Mouse (Mus musculus) left cerebral cortex, adult 18-20 months (tissue): ENCODE measurements around the gene Lingo1. TPM values are rescaled to one million over a fixed set of nuclear protein-coding genes. Genes with fewer than 3 reads are reported as not detected.

Experiments
- DNase-seq, 2 experiments: peaks; one replicate each; pipeline ENCODE4 v3.0.0; 2021 to 2022; ENCODE audit warnings: low spot score in 2 of 2, mixed read lengths in 1 of 2
- total RNA-seq, 2 experiments: library from RNA; stranded (reverse); gene quantifications; 2 replicates each; pipeline ENCODE4 v1.2.3; 2021

The Lingo1 gene
- total RNA-seq, 2 experiments from 2014 or later: 440 to 456 TPM

GRCm38 (mm10) chr9:56776881-56777801, 19.1 kb downstream of the Lingo1 start:
- DNase-seq: no peak

GRCm38 (mm10) chr9:56775161-56775934, 20.9 kb downstream of the Lingo1 start:
- no peak for DNase-seq

DNA sequence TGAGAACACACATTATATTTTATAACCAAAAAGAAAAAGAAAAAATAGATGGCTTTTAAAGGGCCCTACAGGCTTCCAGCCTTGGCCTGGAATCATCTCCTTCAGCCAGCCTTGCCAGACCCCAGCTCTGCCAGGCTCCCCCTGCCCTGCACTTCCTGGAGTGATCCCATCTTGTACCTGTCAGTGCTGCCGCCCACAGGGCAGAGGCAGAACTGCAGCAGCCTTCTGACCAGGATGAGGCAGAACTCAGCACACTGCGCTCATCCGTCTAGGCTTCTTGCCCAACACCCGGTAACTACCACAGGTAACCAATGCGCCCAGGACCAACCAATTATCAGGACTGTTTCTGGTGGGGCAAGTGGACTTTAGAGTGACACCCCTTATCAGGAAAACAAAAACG, 22.0 kb downstream of the Lingo1 start:
- peak in 1 of 2 experiments; percentile 64 for DNase-seq

- no peak for DNase-seq
These were observed 22.6 kb downstream of the Lingo1 start for GRCm38 (mm10) chr9:56773666-56774065.

DNA sequence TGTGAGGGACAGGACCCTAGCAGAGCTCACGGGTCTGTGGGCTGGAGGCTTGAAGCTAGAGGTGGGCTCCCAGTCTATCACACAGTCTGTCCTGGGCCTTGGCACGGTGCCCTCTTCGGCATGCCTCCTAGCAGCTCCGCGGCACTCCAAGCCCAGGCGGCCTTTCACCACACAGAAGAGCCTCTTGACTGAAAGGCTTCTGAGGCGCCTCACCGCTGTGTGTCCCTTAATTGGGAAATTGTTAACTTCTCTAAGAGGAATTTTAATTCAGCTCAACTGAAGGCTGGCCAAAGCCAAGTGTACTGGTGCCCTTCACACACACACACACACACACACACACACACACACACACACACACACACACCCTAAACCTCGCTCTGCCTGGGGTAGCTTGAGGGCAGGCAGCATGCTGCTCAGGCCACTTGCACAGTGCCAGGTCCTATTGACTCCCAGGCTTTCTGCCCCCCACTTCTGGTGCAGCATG, 28.6 kb downstream of the Lingo1 start:
- peak in 1 of 2 experiments; percentile 28 for DNase-seq

DNA sequence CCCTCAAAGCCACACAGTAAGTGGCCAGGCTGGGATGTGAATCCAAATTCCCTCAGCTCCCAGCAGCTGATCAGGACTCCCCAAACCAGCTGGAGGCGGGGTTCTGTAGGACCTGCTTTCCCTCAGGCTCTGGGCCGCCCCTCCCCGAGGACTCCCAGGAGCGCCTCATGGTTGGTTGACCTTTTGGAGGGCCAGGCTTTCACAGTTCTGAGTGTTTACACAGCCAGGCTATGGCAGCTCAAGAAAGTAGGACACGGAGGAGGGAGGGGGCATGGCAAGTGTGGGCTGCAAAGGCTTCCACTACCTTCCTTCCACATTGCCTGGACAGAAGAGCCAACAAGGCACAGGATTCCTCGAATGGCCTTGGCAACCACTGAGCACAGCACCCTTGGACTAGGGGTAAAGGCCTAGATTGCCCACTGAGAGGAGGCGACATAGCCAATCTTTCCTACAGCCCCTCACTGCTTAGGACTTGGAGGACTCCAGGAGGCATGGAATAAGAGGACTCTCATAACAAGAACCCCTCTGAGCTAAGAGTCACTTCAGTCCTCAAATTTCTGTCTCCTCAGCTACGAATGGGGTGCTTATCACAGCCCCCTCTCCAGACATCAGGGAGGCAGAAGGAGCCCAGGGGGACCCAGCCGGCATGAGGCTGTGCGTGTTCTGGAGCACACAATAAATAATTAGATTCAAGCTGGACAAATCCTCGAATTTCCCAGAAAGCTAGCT, 29.5 kb downstream of the Lingo1 start:
- no peak for DNase-seq

- no peak for DNase-seq
These were observed 34.1 kb downstream of the Lingo1 start for GRCm38 (mm10) chr9:56762106-56762562.

- DNase-seq: no peak
These were observed 38.5 kb downstream of the Lingo1 start for GRCm38 (mm10) chr9:56757791-56758190.

GRCm38 (mm10) chr9:56755119-56755518, 41.1 kb downstream of the Lingo1 start:
- no peak for DNase-seq

- no peak for DNase-seq
These were observed 42.9 kb downstream of the Lingo1 start for GRCm38 (mm10) chr9:56753386-56753785.

GRCm38 (mm10) chr9:56748056-56748455, 48.2 kb downstream of the Lingo1 start:
- DNase-seq: no peak

DNA sequence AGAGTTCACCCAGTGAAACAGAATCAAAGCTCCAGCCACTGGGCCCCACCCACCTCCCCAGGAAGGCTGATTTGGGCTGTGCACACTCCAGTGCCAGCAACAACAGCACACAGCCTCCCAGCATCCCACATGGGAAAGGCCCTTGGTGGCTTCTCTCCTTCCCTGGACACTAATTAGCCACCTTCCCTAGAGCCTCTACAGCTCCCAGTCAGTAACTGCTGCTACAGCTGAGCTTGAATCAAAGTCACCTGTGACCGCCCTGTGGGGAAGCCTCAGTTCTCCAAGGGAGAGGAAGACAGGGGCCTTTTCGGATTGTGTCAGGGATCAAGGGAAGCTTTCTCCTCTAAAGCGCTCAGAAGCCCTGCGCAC, 49.4 kb downstream of the Lingo1 start:
- no peak for DNase-seq

GRCm38 (mm10) chr9:56746195-56746925, 49.9 kb downstream of the Lingo1 start:
- DNase-seq: no peak

- no peak for DNase-seq
These were observed 51.9 kb downstream of the Lingo1 start for GRCm38 (mm10) chr9:56744369-56744768.

- no peak for DNase-seq
These were observed 57.0 kb downstream of the Lingo1 start for GRCm38 (mm10) chr9:56739181-56739737.

GRCm38 (mm10) chr9:56738261-56739171, 57.8 kb downstream of the Lingo1 start:
- DNase-seq: peak; percentile 52 to 65

DNA sequence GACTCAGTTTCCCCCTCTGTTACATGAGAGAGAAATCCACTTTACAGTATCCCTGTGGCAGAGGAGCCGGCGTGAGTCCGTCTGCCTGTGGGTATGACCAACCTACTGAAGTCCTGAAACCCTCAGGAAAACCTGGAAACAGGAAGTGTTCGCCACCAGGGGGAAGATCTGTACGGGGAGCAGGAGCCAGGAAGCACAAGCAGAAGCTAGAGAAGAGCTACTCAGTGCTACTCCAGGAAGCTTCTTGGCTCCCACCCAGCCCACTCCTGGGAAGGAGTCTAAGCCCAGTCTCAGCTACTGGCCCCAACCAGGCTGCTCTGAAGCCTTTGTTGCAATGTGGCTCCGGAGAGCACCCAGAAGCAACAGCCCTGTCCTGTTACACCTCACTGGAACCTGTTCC, 61.9 kb downstream of the Lingo1 start:
- peak; percentile 48 to 53 for DNase-seq

- no peak for DNase-seq
These were observed 65.3 kb downstream of the Lingo1 start for GRCm38 (mm10) chr9:56730997-56731396.

DNA sequence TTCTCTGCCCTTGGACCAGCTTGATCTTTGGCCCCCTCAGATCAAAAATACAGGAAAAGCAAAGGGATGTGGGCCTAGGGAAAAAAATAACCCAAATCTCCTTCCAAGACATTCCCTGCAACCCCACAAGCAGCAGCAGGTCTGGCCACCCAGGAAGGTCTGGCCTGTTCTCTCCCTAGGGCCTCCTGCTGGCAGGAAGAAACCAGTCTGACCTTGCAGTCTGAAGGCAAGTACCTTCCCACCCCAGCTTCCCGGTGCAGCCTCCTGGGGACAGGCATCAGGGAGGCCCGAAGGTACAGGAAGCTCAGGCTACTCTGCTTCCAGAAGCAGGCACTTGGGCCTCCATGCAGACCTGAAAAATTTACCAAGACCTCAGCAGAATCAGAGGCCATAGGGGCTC, 67.1 kb downstream of the Lingo1 start:
- no peak for DNase-seq
